9 mouse cellular contexts compared by ENCODE assay signal in genomic region chr5:114569918-114570670, GRCm38 (mm10). TPM values are rescaled to one million over a fixed set of nuclear protein-coding genes. Genes with fewer than 3 reads are reported as not detected.
DNase-seq lines count a peak whose midpoint lies in the region; ATAC-seq and TF ChIP-seq lines count a peak whose summit lies in the region.
"Had no signal": no experiment of that assay in that cellular context is flagged by ENCODE, and none has a peak within 500 bp of the region (broad histone marks: within the 10 kb centered on the region; RNA-seq: fewer than 3 reads in every experiment).

No protein-coding gene starts in this region.

- TF ChIP-seq CTCF in testis, adult 2 months (IDR thresholded peaks at IDR 0.05; ENCODE audit: control insufficient read depth, insufficient read depth, insufficient replicate concordance, low read depth, low read length): no peak
- TF ChIP-seq CTCF in small intestine, adult 2 months (IDR thresholded peaks at IDR 0.05; ENCODE audit: extremely low read depth, insufficient read length, insufficient replicate concordance, low read depth, low read length): no peak

- H3K36me3 ChIP-seq in testis, adult 2 months (ENCODE audit: control insufficient read depth, insufficient read depth, low read length): no peaks in the 10 kb centered on the region
- no peaks in the 10 kb centered on the region for H3K36me3 ChIP-seq in hindbrain, embryonic 14.5 days (replicated peaks; ENCODE audit: control insufficient read depth, insufficient read depth)
- H3K36me3 ChIP-seq in small intestine, adult 2 months (ENCODE audit: control insufficient read depth, insufficient read depth, low read length): no peaks in the 10 kb centered on the region

- H3K9me3 ChIP-seq in hindbrain, embryonic 14.5 days (ENCODE audit: control insufficient read depth, low read length): no peaks in the 10 kb centered on the region

- H3K4me3 ChIP-seq in testis, adult 2 months (ENCODE audit: control insufficient read depth, low read depth, low read length): peak overlapping the region; percentile 79
- H3K4me3 ChIP-seq in hindbrain, embryonic 14.5 days (replicated peaks; ENCODE audit: low read length): peak overlapping the region; percentile 82
- peak overlapping the region; percentile 12; the same call in 1 of the 2 replicates for H3K4me3 ChIP-seq in small intestine, adult 2 months (ENCODE audit: low read depth, low read length)

- H3K27ac ChIP-seq in testis, adult 2 months (ENCODE audit: control insufficient read depth, insufficient read depth, low read depth, low read length): no peak overlapping the region; the same call in 1 of the 2 replicates
- H3K27ac ChIP-seq in hindbrain, embryonic 14.5 days: peak overlapping the region; percentile 88; the same call in 1 of the 2 replicates
- no peak overlapping the region for H3K27ac ChIP-seq in small intestine, adult 2 months (ENCODE audit: insufficient read depth, low read depth, low read length)

- H3K27me3 ChIP-seq in testis, adult 2 months (ENCODE audit: control insufficient read depth, insufficient read depth, low read length): no peaks in the 10 kb centered on the region; the same call in 1 of the 2 replicates
- H3K27me3 ChIP-seq in hindbrain, embryonic 14.5 days (ENCODE audit: control insufficient read depth, insufficient read depth, low read length): no peaks in the 10 kb centered on the region; the same call in 1 of the 2 replicates
- peaks cover 19% of the 10 kb centered on the region for H3K27me3 ChIP-seq in small intestine, adult 2 months (ENCODE audit: control insufficient read depth, insufficient read depth, low read length)
- H3K27me3 ChIP-seq: Patski had no signal

- H3K4me1 ChIP-seq in testis, adult 2 months (ENCODE audit: control insufficient read depth, insufficient read depth, low read length): peaks cover 25% of the 10 kb centered on the region
- peaks cover 63% of the 10 kb centered on the region for H3K4me1 ChIP-seq in hindbrain, embryonic 14.5 days (replicated peaks; ENCODE audit: control insufficient read depth, insufficient read depth, low read length)
- H3K4me1 ChIP-seq in small intestine, adult 2 months (ENCODE audit: control insufficient read depth, insufficient read depth, insufficient read length, low read length): peaks cover 18% of the 10 kb centered on the region

- H3K9ac ChIP-seq in hindbrain, embryonic 14.5 days: peak overlapping the region; percentile 76

- WGBS in hindbrain, embryonic 14.5 days: 14% methylated on average over 11 of the region's 16 CpGs
- 17% methylated on average over 12 of the region's 16 CpGs for WGBS in small intestine, adult 2 months

- no peak for DNase-seq in testis, postnatal 10 days (ENCODE audit: low spot score)
- no peak for DNase-seq in hindbrain, embryonic 14.5 days (ENCODE audit: low spot score)
- peak; percentile 48 to 88 for DNase-seq in left cerebral cortex, adult 8-10 months (ENCODE audit: low spot score in 2 of 2)
- DNase-seq in lung, postnatal 36 days: peak; percentile 92

- peak overlapping the region; percentile 89 for H3K4me2 ChIP-seq in hindbrain, embryonic 14.5 days (replicated peaks)

- TF ChIP-seq POLR2A in testis, adult 2 months (IDR thresholded peaks at IDR 0.05; ENCODE audit: control insufficient read depth, low read depth, low read length): no peak
- no peak for TF ChIP-seq POLR2A in small intestine, adult 2 months (IDR thresholded peaks at IDR 0.05; ENCODE audit: low read depth, low read length)

- ATAC-seq in frontal cortex, adult (ENCODE audit: low TSS enrichment): 0 out of 2 replicates have a peak, but pooled peaks have one; percentile 14
- no peak for ATAC-seq in hindbrain, embryonic 14.5 days (ENCODE audit: low FRiP score)
- no peak for ATAC-seq in monocyte, adult 5-6 weeks (replicated peaks; ENCODE audit: insufficient number of reproducible peaks, low FRiP score, low TSS enrichment, poor library complexity, severe bottlenecking)
- ATAC-seq: Patski had no signal

RNA-seq across cellular contexts. Expression of gene Fam222a, which starts 2.3 kb away (rescaled TPM):
- 22.5 and 23.4 TPM in 2 replicates for polyA plus RNA-seq in testis, adult 2 months (2012; rRNA removed)
- 6.6 and 6.7 TPM in 2 replicates for polyA plus RNA-seq in hindbrain, embryonic 14.5 days (2014; fragmentation: Nextera tagmentation; extraction: Ambion mirVana)
- 10 to 100 TPM in 3 of 4 experiments, 1 to 10 TPM in 1; 8.6 to 12.8 (median 11.6) TPM for total RNA-seq in left cerebral cortex, adult 8-10 months (2022)
- 2.8 and 5.3 TPM in 2 replicates for polyA plus RNA-seq in small intestine, adult 2 months (2012; rRNA removed)
- total RNA-seq in monocyte, adult 5-6 weeks (2017): 0.75 TPM in 1 of 3 replicates, not detected in the others

Comparison
In these comparisons a context has a peak if more than half of its experiments do, and no peak if none do; other contexts are left out.
1. H3K4me3 ChIP-seq: peak in every context shown above with its lines; median percentile 82 in hindbrain, embryonic 14.5 days; 79 in testis, adult 2 months; 12 in small intestine, adult 2 months.
2. DNase-seq: peak in left cerebral cortex, adult 8-10 months (2 of 2) and lung, postnatal 36 days (single experiment); none in testis, postnatal 10 days (single experiment) and hindbrain, embryonic 14.5 days (single experiment).